Mouse (Mus musculus) stomach, embryonic 14.5 days (tissue): ENCODE results near the gene Cntn4. TPM values are rescaled to one million over a fixed set of nuclear protein-coding genes. Genes with fewer than 3 reads are reported as not detected.

Experiments
- ATAC-seq: fragments of 200-750 bp; cut with Nextera tagmentation; 2 replicates; pipeline ENCODE4 v1.8.0; 2017; ENCODE audit warnings: low read depth, moderate TSS enrichment; ENCODE audit not compliant: insufficient number of reproducible peaks, insufficient read depth, low FRiP score
- H3K27ac ChIP-seq: fragments of 300-500 bp; sonication (generic); 2 replicates; pipeline ENCODE4 v1.5.1; 2014; ENCODE audit warnings: mild to moderate bottlenecking, low read length, moderate library complexity, mixed read lengths
- H3K27me3 ChIP-seq: fragments of 300-500 bp; sonication (generic); 2 replicates; pipeline ENCODE4 v1.6.1; 2014; ENCODE audit warnings: low read length, control low read depth, mixed read lengths; ENCODE audit not compliant: control insufficient read depth, insufficient read depth
- H3K36me3 ChIP-seq: fragments of 300-500 bp; sonication (generic); 2 replicates; pipeline ENCODE4 v1.6.1; 2014; ENCODE audit warnings: mild to moderate bottlenecking, control low read depth, low read length, moderate library complexity, mixed read lengths; ENCODE audit not compliant: control insufficient read depth, insufficient read depth
- H3K4me1 ChIP-seq: fragments of 300-500 bp; sonication (generic); 2 replicates; pipeline ENCODE4 v1.6.1; 2014; ENCODE audit warnings: low read length, control low read depth, mixed read lengths; ENCODE audit not compliant: control insufficient read depth, insufficient read depth
- H3K4me2 ChIP-seq: fragments of 300-500 bp; sonication (generic); replicated peaks from 2 replicates; pipeline ENCODE4 v1.6.1; 2014; ENCODE audit warnings: low read depth, low read length, control low read depth
- H3K4me3 ChIP-seq: fragments of 300-500 bp; sonication (generic); 2 replicates; pipeline ENCODE4 v1.5.1; 2014; ENCODE audit warnings: low read depth, low read length, control low read depth
- H3K9ac ChIP-seq: fragments of 300-500 bp; sonication (generic); replicated peaks from 2 replicates; pipeline ENCODE4 v1.6.1; 2014; ENCODE audit warnings: low read depth, mild to moderate bottlenecking, control low read depth, low read length, moderate library complexity, mixed read lengths
- H3K9me3 ChIP-seq: fragments of 300-500 bp; sonication (generic); 2 replicates; pipeline ENCODE4 v1.6.1; 2016; ENCODE audit warnings: low read depth, low read length, control low read depth; ENCODE audit not compliant: control insufficient read depth
- WGBS: fragments of 180-500 bp; shearing (Covaris S2); extraction: QIAGEN DNeasy Blood & Tissue Kit; methylation state at CpG from one replicate; pipeline ENCODE4 v1.1.7; 2014; 5-methylcytosine and 5-hydroxymethylcytosine counted together
- polyA plus RNA-seq: library from polyadenylated mRNA; unstranded; fragments of >200 nt; fragmentation: Nextera tagmentation; extraction: Ambion mirVana; gene quantifications from 2 replicates; pipeline ENCODE4 v1.2.1, GENCODE M21; 2014

Gene Cntn4
- polyA plus RNA-seq, 1 experiment from 2014 or later, result 5.2 TPM

DNA sequence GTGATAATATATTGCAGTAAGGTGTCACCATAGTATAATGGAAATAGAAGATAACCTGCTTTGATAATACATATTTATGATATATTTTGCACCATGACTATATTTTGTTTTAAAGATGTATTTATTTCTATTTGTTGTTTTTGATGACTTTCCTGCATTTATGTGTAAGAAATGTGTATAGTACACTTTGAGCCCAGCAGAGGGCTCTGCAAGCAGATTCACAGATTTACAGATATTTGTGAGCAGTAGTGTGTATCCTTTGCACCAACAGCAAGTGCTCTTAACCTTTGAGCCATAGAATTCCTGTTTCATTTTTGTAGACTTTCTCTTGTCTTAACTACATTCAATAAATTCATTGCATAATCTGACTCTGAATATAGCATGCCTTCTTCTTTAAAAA is 10.7 kb downstream of the Cntn4 start:
- no peaks in the 10 kb centered on the region for H3K36me3 ChIP-seq
- no peak for ATAC-seq
- no peak overlapping the region for H3K4me3 ChIP-seq
- no peaks in the 10 kb centered on the region for H3K27me3 ChIP-seq
- no peaks in the 10 kb centered on the region for H3K4me1 ChIP-seq
- H3K9ac ChIP-seq, result no peak overlapping the region
- no peak overlapping the region for H3K4me2 ChIP-seq
- H3K27ac ChIP-seq, result no peak overlapping the region
- H3K9me3 ChIP-seq, result no peaks in the 10 kb centered on the region

GRCm38 (mm10) chr6:105742026-105742425 is 64.6 kb downstream of the Cntn4 start:
- no peak for ATAC-seq
- no peaks in the 10 kb centered on the region for H3K9me3 ChIP-seq
- no peaks in the 10 kb centered on the region for H3K27me3 ChIP-seq

GRCm38 (mm10) chr6:105780616-105781015 is 103.2 kb downstream of the Cntn4 start:
- no peaks in the 10 kb centered on the region for H3K27me3 ChIP-seq
- no peaks in the 10 kb centered on the region for H3K36me3 ChIP-seq
- no peaks in the 10 kb centered on the region for H3K4me1 ChIP-seq
- H3K27ac ChIP-seq, result no peak overlapping the region
- no peak overlapping the region for H3K4me3 ChIP-seq
- WGBS, result 71% methylated on average over 1 of the region's 1 CpGs
- no peak overlapping the region for H3K4me2 ChIP-seq
- no peak overlapping the region for H3K9ac ChIP-seq
- ATAC-seq, result no peak
- H3K9me3 ChIP-seq, result no peaks in the 10 kb centered on the region

More at GRCm38 (mm10) chr6:105742026-105742425, 64.6 kb downstream of the Cntn4 start:
- WGBS, result 33% methylated on average over 6 of the region's 6 CpGs
- no peak overlapping the region for H3K9ac ChIP-seq
- no peak overlapping the region for H3K4me2 ChIP-seq
- no peak overlapping the region for H3K27ac ChIP-seq
- no peaks in the 10 kb centered on the region for H3K36me3 ChIP-seq
- no peaks in the 10 kb centered on the region for H3K4me1 ChIP-seq
- H3K4me3 ChIP-seq, result no peak overlapping the region

GRCm38 (mm10) chr6:105788462-105788861 is 111.0 kb downstream of the Cntn4 start:
- H3K27ac ChIP-seq, result no peak overlapping the region
- H3K4me1 ChIP-seq, result no peaks in the 10 kb centered on the region
- 95% methylated on average over 2 of the region's 2 CpGs for WGBS
- H3K36me3 ChIP-seq, result no peaks in the 10 kb centered on the region
- H3K9ac ChIP-seq, result no peak overlapping the region
- no peak for ATAC-seq
- no peaks in the 10 kb centered on the region for H3K27me3 ChIP-seq
- no peaks in the 10 kb centered on the region for H3K9me3 ChIP-seq
- H3K4me3 ChIP-seq, result no peak overlapping the region
- no peak overlapping the region for H3K4me2 ChIP-seq

- Histone ChIP-seq H3K4me2 (no peak overlapping the region), H3K36me3 (no peaks in the 10 kb centered on the region), H3K27ac (no peak overlapping the region), H3K4me3 (no peak overlapping the region), H3K4me1 (no peaks in the 10 kb centered on the region), H3K9me3 (no peaks in the 10 kb centered on the region), H3K27me3 (no peaks in the 10 kb centered on the region), H3K9ac (no peak overlapping the region)
- ATAC-seq, result no peak
Measured at GRCm38 (mm10) chr6:105835099-105835498, 157.6 kb downstream of the Cntn4 start.

DNA sequence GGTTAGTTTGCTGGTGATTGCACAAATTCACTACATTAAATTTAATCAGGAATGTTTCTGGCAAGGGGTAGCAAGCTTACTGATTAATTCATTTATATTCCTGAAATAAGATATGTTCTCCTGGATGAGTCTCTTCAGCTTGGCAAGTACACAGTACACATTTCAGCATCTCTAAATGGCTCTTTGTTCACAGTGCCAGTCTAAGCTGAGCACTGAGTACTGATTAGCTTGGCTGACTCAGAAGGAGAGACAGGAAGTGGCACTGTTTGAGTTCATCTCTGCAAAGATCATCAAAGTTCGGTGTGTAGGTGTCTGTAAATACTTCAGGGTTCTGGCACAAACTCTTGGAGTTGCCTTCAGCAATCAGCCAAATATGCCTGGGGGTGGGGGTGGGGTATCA is 169.8 kb downstream of the Cntn4 start:
- WGBS, result 42% methylated on average over 1 of the region's 1 CpGs
- Histone ChIP-seq H3K36me3 (no peaks in the 10 kb centered on the region), H3K27ac (no peak overlapping the region), H3K27me3 (no peaks in the 10 kb centered on the region), H3K4me1 (no peaks in the 10 kb centered on the region), H3K9me3 (no peaks in the 10 kb centered on the region), H3K9ac (no peak overlapping the region), H3K4me3 (no peak overlapping the region), H3K4me2 (no peak overlapping the region)
- no peak for ATAC-seq

DNA sequence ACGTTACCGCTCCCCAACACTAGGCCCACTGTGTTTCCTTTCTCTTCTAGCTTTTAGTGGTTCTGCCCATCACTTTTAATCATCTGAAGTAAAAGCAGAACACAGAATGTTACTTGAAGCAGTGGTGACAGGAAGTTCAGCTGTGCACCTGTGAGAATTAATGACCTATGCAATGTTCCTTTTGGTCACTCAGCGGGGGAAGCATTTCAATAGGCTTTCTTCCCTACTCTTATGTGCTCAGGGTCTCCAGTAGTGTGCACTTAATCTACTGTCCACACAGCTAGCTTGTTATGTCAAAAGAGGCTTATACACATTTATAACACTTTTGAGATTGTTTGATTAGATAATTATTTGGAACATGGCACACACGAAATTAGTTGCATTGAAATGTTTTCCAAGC is 215.4 kb downstream of the Cntn4 start:
- 72% methylated on average over 4 of the region's 4 CpGs for WGBS
- H3K4me2 ChIP-seq, result no peak overlapping the region
- no peaks in the 10 kb centered on the region for H3K9me3 ChIP-seq
- H3K27ac ChIP-seq, result no peak overlapping the region
- H3K9ac ChIP-seq, result no peak overlapping the region
- no peaks in the 10 kb centered on the region for H3K4me1 ChIP-seq
- no peak overlapping the region for H3K4me3 ChIP-seq
- H3K36me3 ChIP-seq, result no peaks in the 10 kb centered on the region
- no peaks in the 10 kb centered on the region for H3K27me3 ChIP-seq
- ATAC-seq, result no peak

DNA sequence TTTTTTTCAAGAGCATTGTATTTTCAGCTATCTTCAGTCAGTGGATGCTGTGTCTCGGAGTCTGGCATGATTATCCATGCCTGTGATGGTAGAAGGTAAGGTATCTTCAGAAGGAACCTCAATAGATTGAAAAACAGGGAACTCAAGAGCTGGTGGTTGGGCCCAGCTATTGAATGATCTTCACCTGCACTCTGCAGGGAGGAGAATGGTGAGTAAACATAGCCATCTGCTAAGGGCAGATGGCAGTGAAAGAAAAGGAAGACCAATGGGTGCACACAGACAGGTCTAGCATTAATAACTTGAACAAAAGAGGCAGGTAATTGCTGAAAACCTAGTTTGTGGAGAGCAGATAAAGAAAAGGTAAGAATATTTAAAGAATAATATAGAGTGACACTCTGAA is 261.0 kb downstream of the Cntn4 start:
- ATAC-seq, result no peak
- 91% methylated on average over 1 of the region's 1 CpGs for WGBS
- H3K27me3 ChIP-seq, result no peaks in the 10 kb centered on the region
- H3K36me3 ChIP-seq, result no peaks in the 10 kb centered on the region
- no peak overlapping the region for H3K27ac ChIP-seq
- no peaks in the 10 kb centered on the region for H3K9me3 ChIP-seq
- H3K4me2 ChIP-seq, result no peak overlapping the region
- no peaks in the 10 kb centered on the region for H3K4me1 ChIP-seq
- H3K4me3 ChIP-seq, result no peak overlapping the region
- no peak overlapping the region for H3K9ac ChIP-seq

- Histone ChIP-seq H3K36me3 (no peaks in the 10 kb centered on the region), H3K27ac (no peak overlapping the region), H3K9ac (no peak overlapping the region), H3K4me3 (no peak overlapping the region), H3K9me3 (no peaks in the 10 kb centered on the region), H3K4me1 (no peaks in the 10 kb centered on the region), H3K4me2 (no peak overlapping the region), H3K27me3 (no peaks in the 10 kb centered on the region)
- 80% methylated on average over 2 of the region's 2 CpGs for WGBS
- ATAC-seq, result no peak
Measured at GRCm38 (mm10) chr6:105939303-105939702, 261.8 kb downstream of the Cntn4 start.
